Mouse (Mus musculus) limb, embryonic 11.5 days (tissue): ENCODE data around the gene Cpt1b. TPM values are rescaled to one million over a fixed set of nuclear protein-coding genes. Genes with fewer than 3 reads are reported as not detected.
A peak's percentile ranks its signal among the peaks of the same experiment; 100 is the strongest.

Experiments used
- ATAC-seq: fragments of 200-750 bp; cut with Nextera tagmentation; 2 replicates; pipeline ENCODE4 v1.8.0; 2017; ENCODE audit warnings: low read depth; ENCODE audit not compliant: insufficient number of reproducible peaks, low FRiP score, low TSS enrichment
- DNase-seq: peaks from one replicate; pipeline ENCODE4 v3.0.0-alpha.2; 2015; ENCODE audit warnings: low spot score
- H3K27ac ChIP-seq: fragments of 300-500 bp; sonication (generic); replicated peaks from 2 replicates; pipeline ENCODE4 v1.5.1; 2014; ENCODE audit warnings: low read depth, mild to moderate bottlenecking, low read length
- H3K27me3 ChIP-seq: fragments of 300-500 bp; sonication (generic); 2 replicates; pipeline ENCODE4 v1.6.1; 2014; ENCODE audit warnings: mild to moderate bottlenecking, low read length, mixed read lengths; ENCODE audit not compliant: control insufficient read depth, insufficient read depth
- H3K36me3 ChIP-seq: fragments of 300-500 bp; sonication (generic); 2 replicates; pipeline ENCODE4 v1.6.1; 2014; ENCODE audit warnings: mild to moderate bottlenecking, low read length, moderate library complexity, mixed read lengths; ENCODE audit not compliant: control insufficient read depth, insufficient read depth
- H3K4me1 ChIP-seq: fragments of 300-500 bp; sonication (generic); 2 replicates; pipeline ENCODE4 v1.6.1; 2014; ENCODE audit warnings: low read length, mixed read lengths; ENCODE audit not compliant: control insufficient read depth, insufficient read depth
- H3K4me2 ChIP-seq: fragments of 300-500 bp; sonication (generic); 2 replicates; pipeline ENCODE4 v1.6.1; 2014; ENCODE audit warnings: low read depth, mild to moderate bottlenecking, moderate library complexity; ENCODE audit not compliant: severe bottlenecking
- H3K4me3 ChIP-seq: fragments of 300-500 bp; sonication (generic); 2 replicates; pipeline ENCODE4 v1.5.1; 2014; ENCODE audit warnings: low read depth, low read length
- H3K9ac ChIP-seq: fragments of 300-500 bp; sonication (generic); 2 replicates; pipeline ENCODE4 v1.6.1; 2014; ENCODE audit warnings: mild to moderate bottlenecking, low read length
- H3K9me3 ChIP-seq: fragments of 300-500 bp; sonication (generic); 2 replicates; pipeline ENCODE4 v1.6.1; 2016; ENCODE audit warnings: low read length; ENCODE audit not compliant: control insufficient read depth
- WGBS: fragments of 180-500 bp; shearing (Covaris S2); extraction: QIAGEN DNeasy Blood & Tissue Kit; methylation state at CpG from one replicate; pipeline ENCODE4 v1.1.7; 2014; 5-methylcytosine and 5-hydroxymethylcytosine counted together
- polyA plus RNA-seq: library from polyadenylated mRNA; unstranded; fragments of >200 nt; fragmentation: Nextera tagmentation; extraction: Ambion mirVana; gene quantifications from 2 replicates; pipeline ENCODE4 v1.2.1, GENCODE M21; 2014

Gene Cpt1b
- polyA plus RNA-seq, 1 experiment from 2014 or later, result 1.2 TPM

- WGBS, result 91% methylated on average over 17 of the region's 17 CpGs
- no peak for ATAC-seq
- H3K36me3 ChIP-seq, result peaks cover 15% of the 10 kb centered on the region
- H3K27me3 ChIP-seq, result peaks cover 37% of the 10 kb centered on the region
- H3K4me2 ChIP-seq, result no peak overlapping the region
- no peak overlapping the region for H3K9ac ChIP-seq
- no peak overlapping the region for H3K27ac ChIP-seq
- no peak overlapping the region for H3K4me3 ChIP-seq
- H3K9me3 ChIP-seq, result no peaks in the 10 kb centered on the region
- peaks cover 15% of the 10 kb centered on the region for H3K4me1 ChIP-seq
- DNase-seq, result no peak
Measured at GRCm38 (mm10) chr15:89374801-89375534, 50.7 kb downstream of the Cpt1b start.

GRCm38 (mm10) chr15:89374340-89374739 lies 51.3 kb downstream of the Cpt1b start:
- no peak for ATAC-seq

GRCm38 (mm10) chr15:89373762-89374248 lies 51.9 kb downstream of the Cpt1b start, which contains the start of gene Sco2:
TSS of gene Sco2 (minus strand) at chr15:89373846.
- Histone ChIP-seq H3K9me3 (no peaks in the 10 kb centered on the region), H3K4me2 (peak within 1 kb of the TSS; percentile 84), H3K36me3 (peaks cover 24% of the 10 kb centered on the region), H3K4me3 (peak within 1 kb of the TSS; percentile 57), H3K4me1 (peaks cover 15% of the 10 kb centered on the region), H3K27me3 (peaks cover 28% of the 10 kb centered on the region), H3K27ac (peak within 1 kb of the TSS; percentile 91), H3K9ac (peak within 1 kb of the TSS; percentile 66)
- under 1% methylated on average over 42 of the region's 42 CpGs for WGBS
- DNase-seq, result peak; percentile 99
- peak; percentile 63 for ATAC-seq

More at GRCm38 (mm10) chr15:89374340-89374739, 51.3 kb downstream of the Cpt1b start:
- peak overlapping the region; percentile 91 for H3K27ac ChIP-seq
- H3K4me2 ChIP-seq, result peak overlapping the region; percentile 84
- H3K27me3 ChIP-seq, result peaks cover 34% of the 10 kb centered on the region
- peaks cover 19% of the 10 kb centered on the region for H3K36me3 ChIP-seq
- no peak for DNase-seq
- no peaks in the 10 kb centered on the region for H3K9me3 ChIP-seq
- H3K9ac ChIP-seq, result peak overlapping the region; percentile 66
- WGBS, result 46% methylated on average over 9 of the region's 9 CpGs
- peaks cover 15% of the 10 kb centered on the region for H3K4me1 ChIP-seq
- H3K4me3 ChIP-seq, result peak overlapping the region; percentile 57

GRCm38 (mm10) chr15:89373027-89373761 lies 52.5 kb downstream of the Cpt1b start:
- Histone ChIP-seq H3K27ac (peak overlapping the region; percentile 91), H3K36me3 (peaks cover 28% of the 10 kb centered on the region), H3K4me2 (peak overlapping the region; percentile 84), H3K9me3 (no peaks in the 10 kb centered on the region), H3K9ac (peak overlapping the region; percentile 66), H3K4me1 (peaks cover 15% of the 10 kb centered on the region), H3K4me3 (peak overlapping the region; percentile 57), H3K27me3 (peaks cover 22% of the 10 kb centered on the region)
- peak; percentile 85 for DNase-seq
- peak; percentile 71 for ATAC-seq
- WGBS, result 1% methylated on average over 35 of the region's 35 CpGs

- Histone ChIP-seq H3K9me3 (no peaks in the 10 kb centered on the region), H3K4me3 (no peak overlapping the region), H3K9ac (no peak overlapping the region), H3K4me1 (peaks cover 14% of the 10 kb centered on the region), H3K27me3 (peaks cover 16% of the 10 kb centered on the region), H3K4me2 (peak overlapping the region; percentile 84; the same call in 1 of the 2 replicates), H3K36me3 (peaks cover 35% of the 10 kb centered on the region), H3K27ac (no peak overlapping the region)
- 81% methylated on average over 7 of the region's 7 CpGs for WGBS
- ATAC-seq (no peak), DNase-seq (no peak)
Measured at GRCm38 (mm10) chr15:89372536-89372935, 53.1 kb downstream of the Cpt1b start.

GRCm38 (mm10) chr15:89372068-89372467 lies 53.6 kb downstream of the Cpt1b start:
- Histone ChIP-seq H3K9ac (no peak overlapping the region), H3K4me1 (peaks cover 10% of the 10 kb centered on the region), H3K9me3 (no peaks in the 10 kb centered on the region), H3K27me3 (peaks cover 11% of the 10 kb centered on the region), H3K4me3 (no peak overlapping the region), H3K4me2 (no peak overlapping the region), H3K36me3 (peaks cover 35% of the 10 kb centered on the region), H3K27ac (no peak overlapping the region)
- DNase-seq (no peak), ATAC-seq (no peak)
- WGBS, result 91% methylated on average over 13 of the region's 13 CpGs

Other genes starting within 250 kb of the Cpt1b start
- gene Plxnb2, start 245.1 kb downstream of the Cpt1b start, polyA plus RNA-seq, result 122 and 125 TPM in 2 replicates
- gene Dennd6b, start 229.4 kb downstream of the Cpt1b start, polyA plus RNA-seq, result 19.4 and 19.8 TPM in 2 replicates
- gene Ppp6r2, start 214.3 kb downstream of the Cpt1b start, polyA plus RNA-seq, result 22.7 and 23.4 TPM in 2 replicates
- gene Sbf1, start 110.6 kb downstream of the Cpt1b start, polyA plus RNA-seq, result 60.2 and 62.8 TPM in 2 replicates
- gene Adm2, start 103.1 kb downstream of the Cpt1b start, polyA plus RNA-seq, result not detected in 2 replicates
- gene Miox, start 91.5 kb downstream of the Cpt1b start, polyA plus RNA-seq, result not detected in 2 replicates
- gene Lmf2, start 70.2 kb downstream of the Cpt1b start, polyA plus RNA-seq, result 31.6 and 32.1 TPM in 2 replicates
- 176 and 180 TPM in 2 replicates for gene Ncaph2, start 70.1 kb downstream of the Cpt1b start, polyA plus RNA-seq
- 4.9 and 6.3 TPM in 2 replicates for gene Sco2, start 52.0 kb downstream of the Cpt1b start, polyA plus RNA-seq
- gene Tymp, start 48.8 kb downstream of the Cpt1b start, polyA plus RNA-seq, result 1.9 and 2.2 TPM in 2 replicates
- gene Odf3b, start 46.6 kb downstream of the Cpt1b start, polyA plus RNA-seq, result 0.34 TPM in 1 of 2 replicates, not detected in the other
- not detected in 2 replicates for gene Klhdc7b, start 40.9 kb downstream of the Cpt1b start, polyA plus RNA-seq
- not detected in 2 replicates for gene Syce3, start 15.4 kb downstream of the Cpt1b start, polyA plus RNA-seq
- gene C730034F03Rik, start 3.7 kb upstream of the Cpt1b start, polyA plus RNA-seq, result 1.7 and 2.0 TPM in 2 replicates
- gene Gm44502, start 3.8 kb upstream of the Cpt1b start, polyA plus RNA-seq, result not detected in 2 replicates
- gene Chkb, start 4.0 kb upstream of the Cpt1b start, polyA plus RNA-seq, result 48.7 and 50.1 TPM in 2 replicates
- gene Mapk8ip2, start 28.1 kb upstream of the Cpt1b start, polyA plus RNA-seq, result 1.3 and 1.5 TPM in 2 replicates
- gene Arsa, start 51.6 kb upstream of the Cpt1b start, polyA plus RNA-seq, result 7.6 and 8.4 TPM in 2 replicates
- gene Shank3, start 73.8 kb upstream of the Cpt1b start, polyA plus RNA-seq, result 1.9 and 2.5 TPM in 2 replicates
- 0.17 TPM in 1 of 2 replicates, not detected in the other for gene Acr, start 142.5 kb upstream of the Cpt1b start, polyA plus RNA-seq
- 66.9 and 70.3 TPM in 2 replicates for gene Rabl2, start 166.1 kb upstream of the Cpt1b start, polyA plus RNA-seq